Mouse (Mus musculus): ENCODE results near the gene Zc3h12d. TPM values are rescaled to one million over a fixed set of nuclear protein-coding genes. Genes with fewer than 3 reads are reported as not detected.

Zc3h12d gene
- 0.05 and 0.10 TPM in 2 replicates for polyA plus RNA-seq (2016; fragmentation: Nextera tagmentation; extraction: Ambion mirVana)

- Histone ChIP-seq H3K27me3 (no peaks in the 10 kb centered on the region), H3K27ac (no peak within 1 kb of the TSS), H3K4me2 (replicated peaks) (peak within 1 kb of the TSS; percentile 49), H3K9me3 (no peaks in the 10 kb centered on the region), H3K36me3 (no peaks in the 10 kb centered on the region), H3K4me1 (peaks cover 8% of the 10 kb centered on the region; the same call in 1 of the 2 replicates), H3K4me3 (peak within 1 kb of the TSS; percentile 26), H3K9ac (no peak within 1 kb of the TSS)
- 0 out of 2 replicates have a peak, but pooled peaks have one; percentile 62 for ATAC-seq (ENCODE audit: insufficient number of reproducible peaks, insufficient read depth, low FRiP score, low TSS enrichment)
- 3% methylated on average over 15 of the region's 15 CpGs for WGBS
These were observed at the start of gene Zc3h12d for GRCm38 (mm10) chr10:7832171-7832676. Gene Zc3h12d (plus strand): TSS chr10:7832470.

GRCm38 (mm10) chr10:7787319-7787718 lies 45.0 kb upstream of the Zc3h12d start:
- H3K9ac ChIP-seq, result no peak overlapping the region
- WGBS, result 49% methylated on average over 2 of the region's 2 CpGs
- no peak overlapping the region for H3K4me3 ChIP-seq
- H3K4me1 ChIP-seq, result no peaks in the 10 kb centered on the region
- H3K9me3 ChIP-seq, result no peaks in the 10 kb centered on the region
- no peak overlapping the region for H3K4me2 ChIP-seq (replicated peaks)
- no peak overlapping the region for H3K27ac ChIP-seq
- H3K36me3 ChIP-seq, result peaks cover 17% of the 10 kb centered on the region
- no peak for ATAC-seq (ENCODE audit: insufficient number of reproducible peaks, insufficient read depth, low FRiP score, low TSS enrichment)
- H3K27me3 ChIP-seq, result no peaks in the 10 kb centered on the region

- Histone ChIP-seq H3K27me3 (no peaks in the 10 kb centered on the region), H3K27ac (peak overlapping the region; percentile 50; the same call in 1 of the 2 replicates), H3K36me3 (peaks cover 29% of the 10 kb centered on the region), H3K4me3 (peak overlapping the region; percentile 95), H3K4me1 (peaks cover 9% of the 10 kb centered on the region), H3K9ac (peak overlapping the region; percentile 80), H3K9me3 (no peaks in the 10 kb centered on the region), H3K4me2 (replicated peaks) (peak overlapping the region; percentile 86)
- under 1% methylated on average over 10 of the region's 10 CpGs for WGBS
- no peak for ATAC-seq (ENCODE audit: insufficient number of reproducible peaks, insufficient read depth, low FRiP score, low TSS enrichment)
These were observed 40.0 kb upstream of the Zc3h12d start for GRCm38 (mm10) chr10:7792254-7792750.

GRCm38 (mm10) chr10:7792751-7793385 lies 39.4 kb upstream of the Zc3h12d start, which contains the start of the genes Ginm1 and Ppil4:
Gene Ginm1 (minus strand): TSS chr10:7792824.
Gene Ppil4 (plus strand): TSS chr10:7792891.
- Histone ChIP-seq H3K36me3 (peaks cover 34% of the 10 kb centered on the region), H3K9ac (peak within 1 kb of the TSS; percentile 80), H3K9me3 (no peaks in the 10 kb centered on the region), H3K4me3 (peak within 1 kb of the TSS; percentile 95), H3K4me1 (peaks cover 9% of the 10 kb centered on the region), H3K27me3 (no peaks in the 10 kb centered on the region), H3K4me2 (replicated peaks) (peak within 1 kb of the TSS; percentile 86), H3K27ac (peak within 1 kb of the TSS; percentile 50; the same call in 1 of the 2 replicates)
- peak; percentile 74 for ATAC-seq (ENCODE audit: insufficient number of reproducible peaks, insufficient read depth, low FRiP score, low TSS enrichment)
- under 1% methylated on average over 52 of the region's 52 CpGs for WGBS

GRCm38 (mm10) chr10:7801258-7801657 lies 31.0 kb upstream of the Zc3h12d start:
- no peak overlapping the region for H3K9ac ChIP-seq
- no peaks in the 10 kb centered on the region for H3K27me3 ChIP-seq
- H3K4me2 ChIP-seq (replicated peaks), result no peak overlapping the region
- no peaks in the 10 kb centered on the region for H3K9me3 ChIP-seq
- 90% methylated on average over 3 of the region's 3 CpGs for WGBS
- ATAC-seq (ENCODE audit: insufficient number of reproducible peaks, insufficient read depth, low FRiP score, low TSS enrichment), result no peak
- H3K36me3 ChIP-seq, result peaks cover 68% of the 10 kb centered on the region
- no peak overlapping the region for H3K27ac ChIP-seq
- H3K4me3 ChIP-seq, result no peak overlapping the region
- no peaks in the 10 kb centered on the region for H3K4me1 ChIP-seq

- WGBS, result 89% methylated on average over 2 of the region's 2 CpGs
- Histone ChIP-seq H3K27ac (no peak overlapping the region), H3K9ac (no peak overlapping the region), H3K4me3 (no peak overlapping the region), H3K27me3 (no peaks in the 10 kb centered on the region), H3K4me2 (replicated peaks) (no peak overlapping the region), H3K36me3 (peaks cover 58% of the 10 kb centered on the region), H3K9me3 (no peaks in the 10 kb centered on the region), H3K4me1 (no peaks in the 10 kb centered on the region)
- no peak for ATAC-seq (ENCODE audit: insufficient number of reproducible peaks, insufficient read depth, low FRiP score, low TSS enrichment)
These were observed 29.6 kb upstream of the Zc3h12d start for GRCm38 (mm10) chr10:7802519-7803140.

- Histone ChIP-seq H3K27me3 (no peaks in the 10 kb centered on the region), H3K9ac (no peak overlapping the region), H3K36me3 (peaks cover 39% of the 10 kb centered on the region), H3K4me1 (no peaks in the 10 kb centered on the region), H3K4me3 (no peak overlapping the region), H3K9me3 (no peaks in the 10 kb centered on the region), H3K4me2 (replicated peaks) (no peak overlapping the region), H3K27ac (no peak overlapping the region)
- no peak for ATAC-seq (ENCODE audit: insufficient number of reproducible peaks, insufficient read depth, low FRiP score, low TSS enrichment)
- 47% methylated on average over 2 of the region's 2 CpGs for WGBS
These were observed 22.3 kb upstream of the Zc3h12d start for GRCm38 (mm10) chr10:7809937-7810336.

- 81% methylated on average over 2 of the region's 2 CpGs for WGBS
- no peaks in the 10 kb centered on the region for H3K4me1 ChIP-seq
- ATAC-seq (ENCODE audit: insufficient number of reproducible peaks, insufficient read depth, low FRiP score, low TSS enrichment), result no peak
- H3K9me3 ChIP-seq, result no peaks in the 10 kb centered on the region
- no peak overlapping the region for H3K9ac ChIP-seq
- no peak overlapping the region for H3K27ac ChIP-seq
- no peak overlapping the region for H3K4me3 ChIP-seq
- H3K27me3 ChIP-seq, result no peaks in the 10 kb centered on the region
- H3K36me3 ChIP-seq, result peaks cover 29% of the 10 kb centered on the region
- H3K4me2 ChIP-seq (replicated peaks), result no peak overlapping the region
These were observed 15.8 kb upstream of the Zc3h12d start for GRCm38 (mm10) chr10:7816476-7816875.

GRCm38 (mm10) chr10:7818676-7819075 lies 13.6 kb upstream of the Zc3h12d start:
- no peak overlapping the region for H3K9ac ChIP-seq
- WGBS, result 95% methylated on average over 4 of the region's 4 CpGs
- no peak for ATAC-seq (ENCODE audit: insufficient number of reproducible peaks, insufficient read depth, low FRiP score, low TSS enrichment)
- H3K4me1 ChIP-seq, result no peaks in the 10 kb centered on the region
- H3K27ac ChIP-seq, result no peak overlapping the region
- no peaks in the 10 kb centered on the region for H3K27me3 ChIP-seq
- no peak overlapping the region for H3K4me3 ChIP-seq
- H3K36me3 ChIP-seq, result peaks cover 32% of the 10 kb centered on the region
- no peak overlapping the region for H3K4me2 ChIP-seq (replicated peaks)
- H3K9me3 ChIP-seq, result no peaks in the 10 kb centered on the region

- Histone ChIP-seq H3K36me3 (peaks cover 34% of the 10 kb centered on the region), H3K27ac (no peak overlapping the region)
- no peak for ATAC-seq (ENCODE audit: insufficient number of reproducible peaks, insufficient read depth, low FRiP score, low TSS enrichment)
These were observed 13.1 kb upstream of the Zc3h12d start for GRCm38 (mm10) chr10:7819156-7819555.

GRCm38 (mm10) chr10:7819603-7820002 lies 12.7 kb upstream of the Zc3h12d start:
- Histone ChIP-seq H3K4me3 (no peak overlapping the region), H3K4me2 (replicated peaks) (no peak overlapping the region), H3K27ac (no peak overlapping the region), H3K36me3 (peaks cover 34% of the 10 kb centered on the region), H3K9me3 (no peaks in the 10 kb centered on the region), H3K27me3 (no peaks in the 10 kb centered on the region), H3K9ac (no peak overlapping the region), H3K4me1 (no peaks in the 10 kb centered on the region)
- no peak for ATAC-seq (ENCODE audit: insufficient number of reproducible peaks, insufficient read depth, low FRiP score, low TSS enrichment)
- WGBS, result 89% methylated on average over 4 of the region's 4 CpGs

More at GRCm38 (mm10) chr10:7819156-7819555, 13.1 kb upstream of the Zc3h12d start:
- no peaks in the 10 kb centered on the region for H3K4me1 ChIP-seq
- H3K27me3 ChIP-seq, result no peaks in the 10 kb centered on the region
- no peaks in the 10 kb centered on the region for H3K9me3 ChIP-seq
- 92% methylated on average over 4 of the region's 4 CpGs for WGBS
- no peak overlapping the region for H3K4me2 ChIP-seq (replicated peaks)
- no peak overlapping the region for H3K9ac ChIP-seq
- H3K4me3 ChIP-seq, result no peak overlapping the region

- Histone ChIP-seq H3K9me3 (no peaks in the 10 kb centered on the region), H3K4me2 (replicated peaks) (no peak overlapping the region), H3K27ac (no peak overlapping the region), H3K9ac (no peak overlapping the region), H3K27me3 (no peaks in the 10 kb centered on the region), H3K36me3 (peaks cover 32% of the 10 kb centered on the region), H3K4me1 (no peaks in the 10 kb centered on the region), H3K4me3 (no peak overlapping the region)
- no peak for ATAC-seq (ENCODE audit: insufficient number of reproducible peaks, insufficient read depth, low FRiP score, low TSS enrichment)
- WGBS, result 93% methylated on average over 5 of the region's 5 CpGs
These were observed 12.1 kb upstream of the Zc3h12d start for GRCm38 (mm10) chr10:7820171-7820570.

Measured in embryonic facial prominence, embryonic 12.5 days (tissue).